Mouse (Mus musculus) spleen, postnatal 4 days (tissue): ENCODE data around the gene Ppp1r7.
"Not testable (repeated sequence)": the region's sequence is repeated elsewhere in the genome, so short reads cannot be mapped to it uniquely, and the experiment has no call there.

Experiments
- DNase-seq, 2 experiments: peaks; one replicate each; pipeline ENCODE4 v3.0.0; 2022; ENCODE audit warnings: low spot score in 2 of 2

The Ppp1r7 gene

DNA sequence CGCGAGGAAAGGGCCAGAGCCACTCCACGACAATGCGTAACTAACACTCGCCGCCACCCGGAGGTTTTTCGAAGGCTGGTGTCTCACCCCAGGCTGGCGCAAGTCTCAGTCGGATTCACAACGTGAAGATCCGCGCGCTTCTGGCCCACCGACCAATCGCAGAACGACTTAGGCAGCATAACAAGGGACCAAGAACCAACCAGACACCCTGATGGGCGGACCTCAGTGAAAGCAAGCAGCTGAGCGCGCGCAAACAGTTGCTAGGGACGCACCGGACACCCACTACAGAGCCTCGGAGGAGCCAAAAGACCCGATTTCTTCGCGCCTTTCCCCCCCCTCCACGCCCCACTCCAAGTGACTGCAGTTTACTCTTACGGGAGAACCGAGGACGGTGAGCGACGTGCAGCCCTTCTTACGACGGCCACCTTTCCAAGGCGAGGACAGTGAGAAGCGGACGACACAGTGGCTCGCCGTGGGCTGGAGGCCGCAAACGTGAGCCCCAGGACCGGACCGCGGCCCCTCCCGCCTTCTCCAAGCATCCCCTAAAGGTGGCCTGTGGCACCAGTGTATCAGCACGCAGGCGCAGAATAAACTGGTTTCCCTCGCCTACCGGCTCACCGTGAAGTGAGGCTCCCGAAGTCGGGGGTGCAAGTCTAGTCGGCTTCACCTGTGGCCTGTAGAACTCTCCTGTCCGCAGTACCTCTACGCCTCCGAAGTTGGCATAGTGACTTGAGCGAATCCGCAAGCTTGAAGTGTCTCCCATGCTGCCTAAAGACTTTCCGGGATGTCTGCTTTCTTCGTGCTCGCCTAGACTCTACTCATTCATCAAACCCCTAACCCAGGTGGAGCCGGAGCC, at the start of gene Ppp1r7, which contains the start of gene Pask:
Gene Ppp1r7 (plus strand): TSS at position 207 of the 856 bp plus-strand sequence.
Gene Pask (minus strand): TSS at position 835 of the 856 bp plus-strand sequence.
- DNase-seq: peak; percentile 92 to 95

DNA sequence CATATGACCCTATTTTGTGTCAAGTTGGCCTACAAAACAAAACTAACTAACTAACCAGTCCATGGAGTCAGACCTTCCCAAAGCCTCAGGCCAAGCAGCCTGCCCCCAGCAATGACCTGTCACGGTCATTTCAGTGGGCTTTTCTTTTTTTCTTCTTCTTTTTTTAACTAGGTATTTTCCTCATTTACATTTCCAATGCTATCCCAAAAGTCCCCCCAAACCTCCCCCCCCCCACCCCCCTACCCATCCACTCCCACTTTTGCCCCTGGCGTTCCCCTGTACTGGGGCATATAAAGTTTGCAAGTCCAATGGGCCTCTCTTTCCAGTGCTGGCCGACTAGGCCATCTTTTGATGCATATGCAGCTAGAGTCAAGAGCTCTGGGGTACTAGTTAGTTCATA, 48.2 kb upstream of the Ppp1r7 start:
- DNase-seq: not testable (repeated sequence)

DNA sequence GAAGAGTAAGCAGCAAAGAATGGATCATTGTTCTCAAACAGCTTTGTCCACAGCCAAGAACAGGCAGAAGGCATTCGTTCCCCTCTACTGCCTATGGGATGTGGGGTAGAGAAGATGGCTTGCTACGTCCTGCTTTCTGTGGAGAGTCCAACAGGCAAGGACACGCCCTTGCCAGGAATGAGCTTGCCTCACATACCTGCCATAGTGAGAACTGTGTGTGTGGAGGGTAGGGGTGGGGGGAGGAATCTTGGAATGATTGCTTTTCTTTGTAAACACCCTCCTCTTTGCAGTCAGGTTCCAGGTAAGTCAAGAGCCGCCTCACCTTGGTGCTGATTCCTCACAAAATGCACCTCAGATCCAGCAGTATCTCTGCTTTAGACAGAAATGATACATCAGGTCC, 42.9 kb upstream of the Ppp1r7 start:
- DNase-seq: no peak

DNA sequence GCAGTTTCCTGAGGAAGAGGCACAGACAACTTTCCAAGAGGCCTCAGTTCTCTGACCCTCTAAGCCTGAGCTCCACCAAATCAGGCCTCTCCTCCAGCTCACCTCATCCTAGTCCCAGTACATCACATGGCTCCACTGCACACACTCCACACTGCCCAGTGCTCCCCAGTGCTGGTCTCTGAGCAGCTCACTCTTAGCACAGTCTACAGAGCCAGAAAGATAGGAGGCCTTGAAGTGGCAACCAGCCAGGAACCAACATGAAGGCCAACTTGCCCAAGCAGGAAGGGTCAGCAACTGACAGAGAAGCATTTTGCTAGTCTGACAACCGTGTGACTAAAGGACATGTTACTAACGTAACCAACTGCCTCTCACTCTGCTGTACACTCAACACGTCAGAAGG, 42.1 kb upstream of the Ppp1r7 start:
- DNase-seq: no peak

DNA sequence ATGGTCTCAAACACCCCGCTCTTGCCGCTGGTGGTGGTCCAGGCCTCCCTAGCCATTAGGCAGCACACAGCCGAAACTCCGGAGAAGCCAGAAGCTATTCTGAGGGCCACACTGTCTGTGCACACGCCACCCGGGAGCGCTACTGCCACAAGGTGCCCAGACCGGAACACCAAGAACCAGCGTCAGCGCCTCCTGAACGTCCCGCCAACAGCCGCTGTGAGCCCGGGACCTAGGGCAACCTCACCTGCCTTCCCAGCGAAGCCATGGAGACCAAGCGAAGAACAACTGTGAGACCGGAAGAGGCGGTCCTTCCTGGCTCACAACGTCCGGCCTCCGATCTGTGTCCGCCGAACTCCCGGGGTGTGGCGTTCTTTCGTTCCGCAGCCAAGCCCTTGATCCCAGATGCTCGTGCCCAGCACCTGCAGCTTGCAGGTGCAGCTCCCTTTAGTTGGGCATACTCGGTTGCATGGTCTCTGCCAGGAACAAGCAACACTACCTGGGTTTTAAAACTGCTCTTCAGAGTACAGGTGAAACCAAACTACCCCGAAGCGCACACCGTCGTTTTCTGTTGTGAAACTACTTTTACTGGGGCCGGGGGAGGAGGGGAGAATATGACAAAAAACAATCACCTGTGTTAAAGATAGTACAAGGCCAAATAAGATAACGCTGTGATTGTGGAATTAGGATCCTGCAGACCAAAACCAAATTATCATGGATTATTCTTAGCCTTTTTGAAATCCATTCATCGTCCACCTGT, 36.9 kb upstream of the Ppp1r7 start, which contains the start of gene Mterf4:
Gene Mterf4 (minus strand): TSS at position 335 of the 757 bp plus-strand sequence.
- DNase-seq: peak; percentile 78 to 90

DNA sequence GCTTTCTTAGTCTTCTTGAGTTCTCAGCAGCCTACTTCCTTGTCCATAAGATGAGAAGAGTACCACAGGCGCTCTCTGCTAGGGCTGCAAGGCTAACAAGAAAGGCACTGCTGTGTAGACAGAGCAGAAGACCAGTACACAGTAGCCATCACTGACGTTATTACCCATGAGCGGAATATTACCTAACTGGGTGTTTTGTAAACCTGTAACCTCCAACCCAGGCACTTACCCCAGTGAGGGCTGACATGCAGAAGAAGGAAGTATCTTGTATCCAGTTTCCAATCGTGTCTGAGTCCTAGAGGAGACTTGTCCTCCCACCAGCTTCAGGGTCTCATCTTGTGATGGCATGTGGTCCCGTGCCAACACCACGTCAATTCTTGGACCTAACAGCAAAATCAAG, 18.7 kb upstream of the Ppp1r7 start:
- DNase-seq: no peak

DNA sequence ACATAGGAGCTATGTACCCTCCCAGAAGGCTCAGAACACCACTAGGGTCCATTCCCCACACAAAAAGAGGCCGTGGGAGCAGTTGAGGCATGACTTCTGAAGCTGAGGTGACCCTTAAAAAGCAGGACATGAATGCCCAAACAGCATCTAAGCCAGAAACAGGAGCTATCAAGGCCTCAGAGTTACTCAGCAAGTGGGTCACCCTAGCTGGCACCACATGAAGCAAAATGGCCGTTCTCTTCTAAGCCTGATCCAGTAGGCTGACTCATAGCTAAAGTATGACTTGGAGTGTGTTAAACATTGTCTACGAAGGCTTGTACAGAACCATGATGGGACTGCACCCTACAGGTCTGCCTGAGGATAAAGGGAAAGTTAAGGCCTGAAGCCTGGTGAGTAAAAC, 16.2 kb upstream of the Ppp1r7 start:
- no peak for DNase-seq

DNA sequence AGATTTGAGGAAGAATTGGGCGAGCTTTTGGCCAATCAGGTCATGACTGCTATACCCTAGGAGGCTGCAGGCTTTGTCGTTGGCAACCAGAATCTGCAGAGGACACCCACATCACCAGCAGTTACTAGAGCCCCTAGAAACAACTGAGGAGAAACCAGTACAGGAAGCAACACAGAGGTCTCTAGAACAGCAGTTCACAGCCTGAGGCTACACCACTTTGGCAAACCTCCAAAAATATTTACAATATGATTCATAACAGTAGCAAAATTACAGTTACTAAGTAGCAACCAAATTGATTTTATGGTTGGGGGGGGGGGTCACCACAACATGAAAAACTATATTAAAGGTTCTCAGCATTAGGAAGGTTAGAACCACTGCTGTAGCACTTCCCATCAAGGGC, 8.0 kb upstream of the Ppp1r7 start:
- DNase-seq: no peak

GRCm38 (mm10) chr1:93343504-93344047, 922 bp downstream of the Ppp1r7 start:
- peak; percentile 90 to 93 for DNase-seq

DNA sequence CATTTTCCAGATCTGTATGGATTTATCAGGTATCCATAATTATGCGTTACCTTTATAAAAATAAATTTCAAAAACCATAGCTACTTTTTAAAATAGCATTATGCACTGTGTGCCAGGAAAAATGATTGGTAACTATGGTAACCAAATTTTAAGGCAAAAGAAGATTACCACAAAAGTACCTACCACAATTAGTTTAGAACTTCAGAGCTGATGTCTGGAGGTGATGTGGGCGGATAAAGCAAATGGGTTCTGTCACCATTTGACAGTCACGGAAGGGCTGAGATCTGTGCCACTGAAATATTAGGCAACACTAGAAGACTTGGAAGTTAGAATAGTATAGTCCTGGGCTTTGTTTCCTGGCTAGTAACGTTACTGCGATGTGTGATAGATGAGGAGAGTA, 4.5 kb downstream of the Ppp1r7 start:
- DNase-seq: no peak

GRCm38 (mm10) chr1:93349701-93350100, 7.0 kb downstream of the Ppp1r7 start:
- no peak for DNase-seq

GRCm38 (mm10) chr1:93352724-93353123, 10.1 kb downstream of the Ppp1r7 start:
- no peak for DNase-seq

DNA sequence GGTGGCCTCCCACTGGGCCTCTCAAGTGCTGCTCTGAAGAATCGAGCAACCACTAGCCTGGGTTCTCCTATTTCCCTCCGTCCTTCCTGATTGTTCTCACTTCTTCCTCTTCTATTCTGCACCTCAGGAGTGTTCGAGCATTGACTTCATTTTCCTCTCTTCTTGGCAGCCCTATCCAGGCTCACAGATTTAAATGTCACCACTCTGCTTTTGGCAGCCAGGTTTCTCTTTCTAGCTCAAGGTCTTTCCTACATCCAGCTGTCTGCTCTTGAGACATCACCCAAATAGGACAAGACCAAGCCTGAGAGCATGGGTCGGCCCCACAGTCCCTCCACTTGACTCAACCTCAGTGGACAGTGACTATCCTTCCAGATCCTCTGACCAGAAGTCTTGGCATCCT, 20.0 kb downstream of the Ppp1r7 start:
- no peak for DNase-seq

DNA sequence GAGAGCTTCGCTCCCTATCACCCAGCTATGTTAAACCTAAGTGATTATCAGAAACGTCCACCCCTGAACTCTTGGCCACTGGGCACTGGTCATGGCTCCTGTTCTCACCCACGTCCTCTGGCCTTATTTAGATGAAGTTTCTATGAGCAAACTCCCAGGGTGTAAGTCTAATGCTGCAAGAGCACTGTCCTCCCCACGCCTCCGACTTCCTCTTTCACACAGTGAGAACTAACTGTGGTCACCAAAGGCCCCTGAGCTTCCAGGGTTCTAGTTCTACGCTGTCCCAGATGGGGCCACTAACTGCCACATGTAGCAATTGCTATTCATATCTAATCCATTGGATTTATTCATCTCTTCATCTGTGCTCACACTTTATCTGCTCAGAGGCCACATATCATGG, 23.0 kb downstream of the Ppp1r7 start:
- DNase-seq: no peak

GRCm38 (mm10) chr1:93373665-93374064, 31.0 kb downstream of the Ppp1r7 start, which contains the start of gene Ano7:
Gene Ano7, plus strand, starts transcription at chr1:93373930.
- no peak for DNase-seq

DNA sequence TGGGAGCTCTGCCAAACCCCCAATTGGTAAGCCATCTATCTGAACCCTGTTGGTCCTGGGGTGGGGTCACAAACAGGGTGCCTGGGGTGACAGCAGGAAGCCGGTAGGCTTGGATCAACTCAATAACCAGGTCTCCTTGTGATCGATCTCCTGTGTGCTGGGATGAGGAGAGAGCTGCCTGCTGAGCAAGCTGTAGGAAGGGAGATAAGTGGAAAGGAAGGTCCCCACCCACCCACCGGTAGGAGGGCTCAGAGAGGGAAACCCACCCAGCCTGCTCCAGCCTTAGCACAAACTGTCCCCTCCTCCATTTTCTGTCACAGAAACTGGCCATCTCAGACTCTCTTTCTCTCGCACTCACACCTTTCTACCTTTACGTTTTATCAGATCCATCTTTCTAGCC, 34.7 kb downstream of the Ppp1r7 start:
- no peak for DNase-seq

GRCm38 (mm10) chr1:93379117-93379516, 36.5 kb downstream of the Ppp1r7 start:
- no peak for DNase-seq

DNA sequence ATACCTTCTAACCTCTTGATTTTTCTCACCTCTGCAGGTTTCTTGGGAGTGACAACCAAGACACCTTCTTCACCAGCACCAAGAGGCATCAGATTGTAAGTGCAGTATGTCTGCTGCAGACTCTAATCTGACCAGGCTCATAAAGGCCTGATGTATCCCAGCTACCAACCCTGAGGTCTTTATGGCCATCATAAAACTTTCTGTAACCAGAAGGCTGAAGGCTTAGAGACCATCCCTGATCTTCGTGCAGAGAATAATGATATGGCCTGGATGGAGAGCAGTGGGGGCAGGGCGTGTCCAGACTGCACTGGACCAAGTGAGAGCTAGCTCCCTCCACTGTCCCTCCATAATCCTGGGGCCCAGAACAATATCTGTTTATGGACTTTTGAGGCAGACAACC, 44.5 kb downstream of the Ppp1r7 start:
- DNase-seq: no peak

GRCm38 (mm10) chr1:93388906-93389305, 46.3 kb downstream of the Ppp1r7 start:
- DNase-seq: no peak

GRCm38 (mm10) chr1:93401191-93402052, 58.8 kb downstream of the Ppp1r7 start:
- peak; percentile 25 to 67 for DNase-seq

DNA sequence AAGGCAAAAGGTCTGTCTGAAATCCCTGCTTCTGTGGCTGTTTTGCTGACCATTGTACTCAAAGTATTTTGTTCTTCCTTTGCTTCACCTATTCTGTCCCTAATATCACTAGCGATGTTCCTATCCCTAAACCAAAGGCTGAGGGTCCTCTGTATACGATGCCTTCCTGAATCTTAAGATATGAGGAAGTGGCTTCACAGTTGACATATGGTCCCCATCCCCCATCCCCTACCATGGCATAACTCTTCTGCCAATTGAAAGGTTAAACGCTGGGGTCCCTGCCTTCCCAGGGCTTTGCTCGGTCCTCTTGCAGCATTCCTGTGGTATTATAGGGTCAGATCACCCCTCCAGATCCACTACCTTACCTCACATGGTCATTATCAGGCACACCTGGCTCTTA, 60.7 kb downstream of the Ppp1r7 start:
- no peak for DNase-seq
